In the genomic region with DNA sequence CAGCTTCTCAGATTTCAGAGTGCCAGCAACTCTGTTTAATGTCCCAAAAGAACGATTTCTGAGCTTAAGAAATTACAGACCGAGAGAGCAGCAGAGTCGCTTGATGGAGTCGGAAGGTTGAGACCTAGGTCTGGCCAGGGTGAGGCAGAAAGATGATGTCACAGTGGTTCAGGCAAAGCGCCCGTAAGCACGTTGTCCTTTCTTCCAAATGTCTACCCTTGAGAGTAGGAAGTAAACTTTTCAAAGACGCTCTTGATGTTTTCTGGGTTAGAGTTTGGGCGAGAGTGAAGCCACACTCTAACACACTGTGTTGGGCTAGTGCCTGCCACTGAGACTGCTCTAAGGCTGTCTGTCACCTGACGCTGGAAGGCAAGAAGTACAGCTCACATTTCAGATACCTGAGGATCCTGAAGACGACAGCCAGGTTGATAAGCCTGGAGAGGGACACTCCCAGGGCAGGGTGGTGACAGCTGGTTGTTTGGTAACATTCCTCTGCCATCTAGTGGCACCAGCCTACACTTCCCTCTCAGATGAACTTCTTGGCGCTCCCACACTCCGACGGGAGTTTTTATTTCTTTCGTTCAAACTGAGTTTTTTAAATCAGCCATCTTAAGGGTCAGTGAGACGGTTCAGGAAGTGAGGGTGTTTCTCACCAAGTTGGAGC, we compare ENCODE assay signal across 9 mouse cellular contexts. TPM values are rescaled to one million over a fixed set of nuclear protein-coding genes. Genes with fewer than 3 reads are reported as not detected.
A peak's percentile ranks its signal among the peaks of the same experiment; 100 is the strongest.
DNase-seq lines count a peak whose midpoint lies in the region; ATAC-seq and TF ChIP-seq lines count a peak whose summit lies in the region.
"Had no signal": no experiment of that assay in that cellular context is flagged by ENCODE, and none has a peak within 500 bp of the region (broad histone marks: within the 10 kb centered on the region; RNA-seq: fewer than 3 reads in every experiment).

No protein-coding gene starts in this region.

- H3K9ac ChIP-seq in embryonic facial prominence, embryonic 14.5 days (ENCODE audit: low read depth, low read length), result no peak overlapping the region
- no peak overlapping the region for H3K9ac ChIP-seq in heart, postnatal 0 days (replicated peaks; ENCODE audit: low read depth, low read length)
- H3K9ac ChIP-seq in stomach, embryonic 15.5 days, result no peak overlapping the region

- peak; percentile 73 for TF ChIP-seq CTCF in heart, postnatal 0 days (IDR thresholded peaks at IDR 0.05; ENCODE audit: low read depth)
- peak; percentile 87 for TF ChIP-seq CTCF in layer of hippocampus, adult 2 months (conservative IDR thresholded peaks at IDR 0.05)

- H3K9me3 ChIP-seq in embryonic facial prominence, embryonic 14.5 days (ENCODE audit: control insufficient read depth, low read length), result no peaks in the 10 kb centered on the region
- H3K9me3 ChIP-seq in heart, postnatal 0 days (replicated peaks; ENCODE audit: control insufficient read depth, low read length), result no peaks in the 10 kb centered on the region
- H3K9me3 ChIP-seq in stomach, embryonic 15.5 days, result no peaks in the 10 kb centered on the region

- intact Hi-C loops in heart, postnatal 25 days (cut with DNase I), result loop anchor here (2.0 to 5.0 kb wide), 3 partner anchors 50 to 355 kb away; no protein-coding TSS in a partner anchor

- H3K36me3 ChIP-seq in embryonic facial prominence, embryonic 14.5 days (ENCODE audit: control insufficient read depth, insufficient read depth, low read length), result no peaks in the 10 kb centered on the region
- H3K36me3 ChIP-seq in heart, postnatal 0 days (replicated peaks; ENCODE audit: control insufficient read depth, insufficient read depth, low read length), result no peaks in the 10 kb centered on the region
- no peaks in the 10 kb centered on the region for H3K36me3 ChIP-seq in stomach, embryonic 15.5 days

- 29% methylated on average over 16 of the region's 16 CpGs for WGBS in embryonic facial prominence, embryonic 14.5 days
- WGBS in heart, postnatal 0 days, result 23% methylated on average over 16 of the region's 16 CpGs
- WGBS in stomach, embryonic 15.5 days, result 22% methylated on average over 16 of the region's 16 CpGs

- no peak overlapping the region for H3K4me3 ChIP-seq in embryonic facial prominence, embryonic 14.5 days (ENCODE audit: low read depth, low read length)
- no peak overlapping the region for H3K4me3 ChIP-seq in heart, postnatal 0 days (ENCODE audit: low read depth, low read length)
- H3K4me3 ChIP-seq in layer of hippocampus, adult 2 months, result peak overlapping the region; percentile 3; the same call in 1 of the 2 replicates
- H3K4me3 ChIP-seq in stomach, embryonic 15.5 days (replicated peaks), result 0 out of 2 replicates have a peak overlapping the region, but pooled peaks have one; percentile 20

- peak; percentile 79 for ATAC-seq in embryonic facial prominence, embryonic 14.5 days (ENCODE audit: low read depth)
- peak; percentile 19; the same call in 1 of the 2 replicates for ATAC-seq in heart, postnatal 0 days (ENCODE audit: insufficient read depth, low read depth)
- peak; percentile 71 for ATAC-seq in megakaryocyte-erythroid progenitor cell, adult 5-6 weeks (replicated peaks; ENCODE audit: low FRiP score, low TSS enrichment, poor library complexity, severe bottlenecking)
- ATAC-seq in stomach, embryonic 15.5 days (ENCODE audit: insufficient read depth, low FRiP score, low read depth), result no peak

- no peaks in the 10 kb centered on the region for H3K27me3 ChIP-seq in embryonic facial prominence, embryonic 14.5 days (replicated peaks; ENCODE audit: control insufficient read depth, insufficient read depth, low read length)
- H3K27me3 ChIP-seq in heart, postnatal 0 days (ENCODE audit: control insufficient read depth, insufficient read depth, low read length), result no peaks in the 10 kb centered on the region
- H3K27me3 ChIP-seq in stomach, embryonic 15.5 days (replicated peaks), result 0 out of 2 replicates have a peak, but pooled peaks cover 4% of the 10 kb centered on the region

- no peak for TF ChIP-seq EP300 in heart, postnatal 0 days (IDR thresholded peaks at IDR 0.05; ENCODE audit: low read depth)

- peak; percentile 92 for DNase-seq in heart, adult 11 months
- no peak for DNase-seq in heart, postnatal 25 days (ENCODE audit: low spot score)
- DNase-seq in ZHBTc4 (ENCODE audit: low read depth, low spot score), result peak; percentile 71
- peak; percentile 81 for DNase-seq in embryonic facial prominence, embryonic 14.5 days (ENCODE audit: low spot score)
- peak; percentile 79 for DNase-seq in heart, postnatal 0 days (ENCODE audit: low spot score)
- DNase-seq in layer of hippocampus, adult 2 months (ENCODE audit: low spot score in 2 of 2), result peak; percentile 62 to 69

- no peak overlapping the region for H3K27ac ChIP-seq in embryonic facial prominence, embryonic 14.5 days (replicated peaks; ENCODE audit: low read depth, low read length)
- H3K27ac ChIP-seq in heart, postnatal 0 days (ENCODE audit: low read depth), result peak overlapping the region; percentile 79; the same call in 1 of the 2 replicates
- H3K27ac ChIP-seq in layer of hippocampus, adult 2 months, result no peak overlapping the region
- no peak overlapping the region for H3K27ac ChIP-seq in stomach, embryonic 15.5 days
- H3K27ac ChIP-seq: macrophage had no signal

- peak overlapping the region; percentile 34 for H3K4me2 ChIP-seq in embryonic facial prominence, embryonic 14.5 days (ENCODE audit: low read depth, low read length)
- H3K4me2 ChIP-seq in heart, postnatal 0 days (ENCODE audit: low read depth, low read length), result peak overlapping the region; percentile 49
- H3K4me2 ChIP-seq in stomach, embryonic 15.5 days, result peak overlapping the region; percentile 36

- H3K4me1 ChIP-seq in embryonic facial prominence, embryonic 14.5 days (ENCODE audit: control insufficient read depth, insufficient read depth, low read length), result peaks cover 6% of the 10 kb centered on the region; the same call in 1 of the 2 replicates
- H3K4me1 ChIP-seq in heart, postnatal 0 days (ENCODE audit: control insufficient read depth, insufficient read depth), result peaks cover 33% of the 10 kb centered on the region
- peaks cover 15% of the 10 kb centered on the region for H3K4me1 ChIP-seq in stomach, embryonic 15.5 days

RNA-seq across cellular contexts. Expression of gene Ccdc186, which starts 45.1 kb away (rescaled TPM):
- total RNA-seq in heart, postnatal 25 days (2021), result 10 to 100 TPM; 26.0 to 30.7 TPM
- polyA plus RNA-seq in embryonic facial prominence, embryonic 14.5 days (2014; fragmentation: Nextera tagmentation; extraction: Ambion mirVana), result 20.2 and 23.9 TPM in 2 replicates
- total RNA-seq in heart, postnatal 0 days (2014; rRNA removed; ENCODE audit: low replicate concordance), result 12.2 and 18.4 TPM in 2 replicates
- polyA plus RNA-seq in heart, postnatal 0 days (2015; fragmentation: Nextera tagmentation; extraction: Ambion mirVana), result 15.1 and 18.1 TPM in 2 replicates
- 10 to 100 TPM; 49.5 to 51.5 TPM for total RNA-seq in layer of hippocampus, adult 2 months (2021)
- 7.3 and 16.5 TPM in 2 replicates for total RNA-seq in megakaryocyte-erythroid progenitor cell, adult 5-6 weeks (2014; fragmentation: Nextera tagmentation)
- 32.5 and 40.0 TPM in 2 replicates for total RNA-seq in megakaryocyte-erythroid progenitor cell, adult 5-6 weeks (2017)
- polyA plus RNA-seq in stomach, embryonic 15.5 days (2015; fragmentation: Nextera tagmentation; extraction: Ambion mirVana), result 19.5 and 23.6 TPM in 2 replicates

RNA-seq across cellular contexts. Expression of gene Tdrd1, which starts 49.2 kb away (rescaled TPM):
- under 1 TPM in 1 of 2 experiments, not detected in 1; 0.06 TPM for total RNA-seq in heart, postnatal 25 days (2021)
- 1.6 and 3.9 TPM in 2 replicates for polyA plus RNA-seq in embryonic facial prominence, embryonic 14.5 days (2014; fragmentation: Nextera tagmentation; extraction: Ambion mirVana)
- 0.97 TPM in 1 of 2 replicates, not detected in the other for total RNA-seq in heart, postnatal 0 days (2014; rRNA removed; ENCODE audit: low replicate concordance)
- polyA plus RNA-seq in heart, postnatal 0 days (2015; fragmentation: Nextera tagmentation; extraction: Ambion mirVana), result 0.05 and 0.10 TPM in 2 replicates
- total RNA-seq in layer of hippocampus, adult 2 months (2021), result under 1 TPM; 0.56 to 0.59 TPM
- total RNA-seq in megakaryocyte-erythroid progenitor cell, adult 5-6 weeks (2014; fragmentation: Nextera tagmentation), result not detected in 2 replicates
- not detected in 2 replicates for total RNA-seq in megakaryocyte-erythroid progenitor cell, adult 5-6 weeks (2017)
- polyA plus RNA-seq in stomach, embryonic 15.5 days (2015; fragmentation: Nextera tagmentation; extraction: Ambion mirVana), result 1.6 and 1.7 TPM in 2 replicates
- polyA plus RNA-seq: macrophage had no signal

RNA-seq across cellular contexts. Expression of gene Adrb1, which starts 54.9 kb away (rescaled TPM):
- 10 to 100 TPM; 24.3 to 30.9 TPM for total RNA-seq in heart, postnatal 25 days (2021)
- 1.3 and 1.7 TPM in 2 replicates for polyA plus RNA-seq in embryonic facial prominence, embryonic 14.5 days (2014; fragmentation: Nextera tagmentation; extraction: Ambion mirVana)
- total RNA-seq in heart, postnatal 0 days (2014; rRNA removed; ENCODE audit: low replicate concordance), result 30.2 and 31.3 TPM in 2 replicates
- polyA plus RNA-seq in heart, postnatal 0 days (2015; fragmentation: Nextera tagmentation; extraction: Ambion mirVana), result 10.9 and 11.7 TPM in 2 replicates
- total RNA-seq in layer of hippocampus, adult 2 months (2021), result 10 to 100 TPM; 17.7 to 21.4 TPM
- not detected in 2 replicates for total RNA-seq in megakaryocyte-erythroid progenitor cell, adult 5-6 weeks (2014; fragmentation: Nextera tagmentation)
- not detected in 2 replicates for total RNA-seq in megakaryocyte-erythroid progenitor cell, adult 5-6 weeks (2017)
- polyA plus RNA-seq in stomach, embryonic 15.5 days (2015; fragmentation: Nextera tagmentation; extraction: Ambion mirVana), result 0.93 and 1.2 TPM in 2 replicates

Comparison
In these comparisons a context has a peak if more than half of its experiments do, and no peak if none do; other contexts are left out.
1. H3K4me3 ChIP-seq: peak in layer of hippocampus, adult 2 months (single experiment) and stomach, embryonic 15.5 days (single experiment); none in embryonic facial prominence, embryonic 14.5 days (single experiment) and heart, postnatal 0 days (single experiment).
2. RNA of gene Adrb1, which starts 54.9 kb away (total RNA-seq): 24.3 to 30.9 TPM in heart, postnatal 25 days, 30.2 to 31.3 TPM in heart, postnatal 0 days and 17.7 to 21.4 TPM in layer of hippocampus, adult 2 months; not detected in megakaryocyte-erythroid progenitor cell, adult 5-6 weeks; every median in the first group is over 10 times any median in the second.
3. Peak in every context shown above with its lines, with median percentiles within 50 percentile points of each other: H3K4me2 ChIP-seq.